Mouse (Mus musculus): ENCODE data around the gene Arhgef33.
A peak's percentile ranks its signal among the peaks of the same experiment; 100 is the strongest.

DNA sequence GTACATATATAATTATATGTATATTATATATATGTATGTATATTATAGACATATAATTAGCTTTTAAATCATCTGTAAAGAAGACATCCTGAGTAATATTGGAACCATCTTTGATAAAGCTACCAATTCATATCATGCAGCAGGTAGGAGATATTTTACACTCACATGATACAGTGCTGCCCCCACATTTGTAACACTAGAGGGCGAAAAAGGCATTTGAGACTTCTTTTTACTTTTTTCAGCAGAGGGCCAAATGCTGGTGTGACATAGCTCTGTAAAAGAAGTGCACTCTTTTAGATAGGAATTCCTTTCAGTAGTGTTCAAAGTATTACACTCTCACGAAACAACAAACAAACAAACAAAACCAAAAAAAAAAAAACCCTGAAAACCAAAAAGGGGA is 16.1 kb upstream of the Arhgef33 start:
- TF ChIP-seq CTCF (IDR thresholded peaks at IDR 0.05), result peak; percentile 82
- TF ChIP-seq POLR2A (IDR thresholded peaks at IDR 0.05; ENCODE audit: insufficient read depth, low read depth, low read length), result no peak
- TF ChIP-seq EP300 (IDR thresholded peaks at IDR 0.05; ENCODE audit: insufficient read depth, low read depth, low read length), result no peak
